ENCODE assay signal across 10 mouse cellular contexts in genomic region chrX:144153523-144153922, GRCm38 (mm10). TPM values are rescaled to one million over a fixed set of nuclear protein-coding genes. Genes with fewer than 3 reads are reported as not detected.
DNase-seq lines count a peak whose midpoint lies in the region; ATAC-seq and TF ChIP-seq lines count a peak whose summit lies in the region.
"Had no signal": no experiment of that assay in that cellular context is flagged by ENCODE, and none has a peak within 500 bp of the region (broad histone marks: within the 10 kb centered on the region; RNA-seq: fewer than 3 reads in every experiment).

Gene A730046J19Rik (plus strand): TSS chrX:144153695.

- no peaks in the 10 kb centered on the region for H3K9me3 ChIP-seq in heart, embryonic 11.5 days (replicated peaks; ENCODE audit: control insufficient read depth, low read length)
- no peaks in the 10 kb centered on the region for H3K9me3 ChIP-seq in CH12.LX (replicated peaks; ENCODE audit: low read length)
- no peaks in the 10 kb centered on the region for H3K9me3 ChIP-seq in forebrain, embryonic 14.5 days (replicated peaks; ENCODE audit: control insufficient read depth, low read length)
- no peaks in the 10 kb centered on the region for H3K9me3 ChIP-seq in liver, embryonic 16.5 days (replicated peaks; ENCODE audit: control insufficient read depth, low read length)

- H3K27me3 ChIP-seq in heart, embryonic 11.5 days (ENCODE audit: control insufficient read depth, insufficient read depth, low read length) = no peaks in the 10 kb centered on the region
- H3K27me3 ChIP-seq in CH12.LX (replicated peaks) = no peaks in the 10 kb centered on the region
- no peaks in the 10 kb centered on the region for H3K27me3 ChIP-seq in forebrain, embryonic 14.5 days (replicated peaks; ENCODE audit: control insufficient read depth, insufficient read depth, low read length)
- no peaks in the 10 kb centered on the region for H3K27me3 ChIP-seq in liver, embryonic 16.5 days (ENCODE audit: control insufficient read depth, insufficient read depth, low read depth, low read length)

- no peak within 1 kb of the TSS for H3K9ac ChIP-seq in heart, embryonic 11.5 days (ENCODE audit: low read depth, low read length)
- H3K9ac ChIP-seq in CH12.LX (ENCODE audit: insufficient read depth, low read depth) = no peak within 1 kb of the TSS
- no peak within 1 kb of the TSS for H3K9ac ChIP-seq in forebrain, embryonic 14.5 days (ENCODE audit: low read length)
- no peak within 1 kb of the TSS for H3K9ac ChIP-seq in liver, embryonic 16.5 days (ENCODE audit: low read depth, low read length)

- no peak for TF ChIP-seq CTCF in CH12.LX (conservative IDR thresholded peaks at IDR 0.05 in 1 of 2, IDR thresholded peaks at IDR 0.05 in 1 of 2; ENCODE audit: low read depth in 2 of 2, low read length in 2 of 2)

- dilution Hi-C loops in CH12.LX (cut with MboI; ENCODE audit: extremely low pct_ligation_motif_present, extremely low pct_unique_long_range_greater_than_20kb, low sequenced_read_pairs) = no loop called here

- no peak for TF ChIP-seq EP300 in CH12.LX (IDR thresholded peaks at IDR 0.05; ENCODE audit: low read length)

- H3K4me3 ChIP-seq in heart, embryonic 11.5 days (ENCODE audit: low read depth, low read length) = peak within 1 kb of the TSS; percentile 23
- no peak within 1 kb of the TSS for H3K4me3 ChIP-seq in CH12.LX (replicated peaks in 1 of 3; ENCODE audit: low read depth in 2 of 3, low read length in 2 of 3, poor library complexity in 1 of 3)
- H3K4me3 ChIP-seq in forebrain, embryonic 14.5 days (ENCODE audit: low read depth, low read length) = no peak within 1 kb of the TSS
- H3K4me3 ChIP-seq in liver, embryonic 16.5 days (ENCODE audit: low read depth, low read length) = no peak within 1 kb of the TSS

- ATAC-seq in heart, embryonic 11.5 days (replicated peaks; ENCODE audit: insufficient number of reproducible peaks, low FRiP score, low TSS enrichment) = no peak
- ATAC-seq in forebrain, embryonic 14.5 days = no peak
- no peak for ATAC-seq in liver, embryonic 16.5 days (ENCODE audit: low read depth)

- in situ Hi-C loops in CH12.LX (cut with MboI; ENCODE audit: low pct_ligation_motif_present, low pct_unique_long_range_greater_than_20kb, low sequenced_read_pairs) = no loop called here

- H3K36me3 ChIP-seq in heart, embryonic 11.5 days (ENCODE audit: control insufficient read depth, insufficient read depth, low read length) = no peaks in the 10 kb centered on the region
- no peaks in the 10 kb centered on the region for H3K36me3 ChIP-seq in CH12.LX (replicated peaks in 1 of 2; ENCODE audit: control insufficient read depth in 1 of 2, insufficient read depth in 1 of 2, low read length in 1 of 2)
- H3K36me3 ChIP-seq in forebrain, embryonic 14.5 days (ENCODE audit: control insufficient read depth, insufficient read depth, low read length) = no peaks in the 10 kb centered on the region
- H3K36me3 ChIP-seq in liver, embryonic 16.5 days (ENCODE audit: control insufficient read depth, insufficient read depth) = no peaks in the 10 kb centered on the region

- TF ChIP-seq POLR2A in CH12.LX (IDR thresholded peaks at IDR 0.05; ENCODE audit: low read depth, low read length) = no peak

- H3K4me2 ChIP-seq in heart, embryonic 11.5 days = peak within 1 kb of the TSS; percentile 61
- peak within 1 kb of the TSS; percentile 9; the same call in 1 of the 2 replicates for H3K4me2 ChIP-seq in CH12.LX (ENCODE audit: insufficient read depth, low read depth, poor library complexity, severe bottlenecking)
- peak within 1 kb of the TSS; percentile 32 for H3K4me2 ChIP-seq in forebrain, embryonic 14.5 days (ENCODE audit: low read length)
- peak within 1 kb of the TSS; percentile 30; the same call in 1 of the 2 replicates for H3K4me2 ChIP-seq in liver, embryonic 16.5 days (ENCODE audit: low read depth, low read length)

- no peaks in the 10 kb centered on the region for H3K79me2 ChIP-seq in CH12.LX (replicated peaks; ENCODE audit: control insufficient read depth, extremely low read depth, insufficient read depth, poor library complexity, severe bottlenecking)

- no peaks in the 10 kb centered on the region for H3K4me1 ChIP-seq in heart, embryonic 11.5 days (ENCODE audit: control insufficient read depth, insufficient read depth, low read length)
- H3K4me1 ChIP-seq in CH12.LX (ENCODE audit: control insufficient read depth in 1 of 2, insufficient read depth in 2 of 2) = no peaks in the 10 kb centered on the region
- H3K4me1 ChIP-seq in forebrain, embryonic 14.5 days (ENCODE audit: control insufficient read depth, insufficient read depth, low read length) = no peaks in the 10 kb centered on the region
- no peaks in the 10 kb centered on the region for H3K4me1 ChIP-seq in liver, embryonic 16.5 days (ENCODE audit: control insufficient read depth, low read depth, low read length)

- WGBS in heart, embryonic 11.5 days (ENCODE audit: insufficient replicate concordance) = 17% methylated on average over 8 of the region's 8 CpGs
- 44% methylated on average over 8 of the region's 8 CpGs for WGBS in forebrain, embryonic 14.5 days
- WGBS in liver, embryonic 16.5 days (ENCODE audit: insufficient replicate concordance) = 20% methylated on average over 8 of the region's 8 CpGs

- no peak for DNase-seq in heart, postnatal 10 days
- DNase-seq in CH12.LX (ENCODE audit: extremely low read depth) = no peak
- no peak for DNase-seq in forebrain, embryonic 14.5 days (ENCODE audit: low spot score)
- no peak for DNase-seq in cerebellum, adult 11 months
- DNase-seq in frontal cortex, postnatal 14 days (ENCODE audit: low spot score in 2 of 2) = no peak
- DNase-seq in left cerebral cortex, postnatal 4 days = no peak
- DNase-seq: adrenal gland, postnatal 14 days had no signal

- no peak within 1 kb of the TSS for H3K27ac ChIP-seq in heart, embryonic 11.5 days (ENCODE audit: low read depth, low read length)
- no peak within 1 kb of the TSS for H3K27ac ChIP-seq in CH12.LX (ENCODE audit: insufficient read depth, low read depth)
- no peak within 1 kb of the TSS for H3K27ac ChIP-seq in forebrain, embryonic 14.5 days (ENCODE audit: low read depth, low read length)
- no peak within 1 kb of the TSS for H3K27ac ChIP-seq in liver, embryonic 16.5 days (ENCODE audit: low read length)

- no peak for TF ChIP-seq RAD21 in CH12.LX (IDR thresholded peaks at IDR 0.05; ENCODE audit: low read depth, low read length)

- intact Hi-C loops in heart, postnatal 10 days (cut with DNase I) = no loop called here
- intact Hi-C loops in left cerebral cortex, postnatal 4 days (cut with DNase I) = no loop called here

TF ChIP-seq in CH12.LX, 34 proteins besides CTCF, POLR2A, EP300 and RAD21:
- TF ChIP-seq RCOR1 (conservative IDR thresholded peaks at IDR 0.05; ENCODE audit: low read depth, low read length) (no peak), JUN (IDR thresholded peaks at IDR 0.05; ENCODE audit: insufficient read depth, low read depth, low read length) (no peak), TBP (conservative IDR thresholded peaks at IDR 0.05; ENCODE audit: low read depth, low read length) (no peak), NELFE (IDR thresholded peaks at IDR 0.05; ENCODE audit: low read depth, low read length) (no peak), UBTF (IDR thresholded peaks at IDR 0.05; ENCODE audit: low read depth, low read length) (no peak), NRF1 (IDR thresholded peaks at IDR 0.05; ENCODE audit: low read depth, low read length) (no peak), MAFK (IDR thresholded peaks at IDR 0.05; ENCODE audit: insufficient replicate concordance, low read length) (no peak)

RNA-seq across cellular contexts. Expression of gene A730046J19Rik, which starts in this region (rescaled TPM):
- 0.14 and 0.34 TPM in 2 replicates for polyA plus RNA-seq in heart, embryonic 11.5 days (2014; fragmentation: Nextera tagmentation; extraction: Ambion mirVana)
- under 1 TPM; 0.15 to 0.48 TPM for total RNA-seq in heart, postnatal 10 days (2021)
- total RNA-seq in CH12.LX (2012; rRNA removed) (not detected in 2 replicates), CH12.LX (2014; rRNA removed) (not detected in 2 replicates)
- polyA plus RNA-seq in CH12.LX (2012; ENCODE audit: insufficient read length, low read depth) = not detected in 2 replicates
- polyA plus RNA-seq in forebrain, embryonic 14.5 days (2014; fragmentation: Nextera tagmentation; extraction: Ambion mirVana) = 0.41 and 0.51 TPM in 2 replicates
- 0.13 and 0.21 TPM in 2 replicates for polyA plus RNA-seq in liver, embryonic 16.5 days (2015; fragmentation: Nextera tagmentation; extraction: Ambion mirVana)
- under 1 TPM; 0.20 to 0.28 TPM for total RNA-seq in left cerebral cortex, postnatal 4 days (2021)
- total RNA-seq: neutrophil, adult 5-6 weeks had no signal

Comparison
In these comparisons a context has a peak if more than half of its experiments do, and no peak if none do; other contexts are left out.
1. H3K4me2 ChIP-seq: peak in every context shown above with its lines; median percentile 61 in heart, embryonic 11.5 days; 32 in forebrain, embryonic 14.5 days; 30 in liver, embryonic 16.5 days; 9 in CH12.LX.